Mouse (Mus musculus): ENCODE data around the gene Dbil5.
A peak's percentile ranks its signal among the peaks of the same experiment; 100 is the strongest.

The Dbil5 gene

GRCm38 (mm10) chr11:76236136-76236535 lies 18.7 kb downstream of the Dbil5 start:
- no peak for DNase-seq (ENCODE audit: low spot score in 2 of 2)

DNA sequence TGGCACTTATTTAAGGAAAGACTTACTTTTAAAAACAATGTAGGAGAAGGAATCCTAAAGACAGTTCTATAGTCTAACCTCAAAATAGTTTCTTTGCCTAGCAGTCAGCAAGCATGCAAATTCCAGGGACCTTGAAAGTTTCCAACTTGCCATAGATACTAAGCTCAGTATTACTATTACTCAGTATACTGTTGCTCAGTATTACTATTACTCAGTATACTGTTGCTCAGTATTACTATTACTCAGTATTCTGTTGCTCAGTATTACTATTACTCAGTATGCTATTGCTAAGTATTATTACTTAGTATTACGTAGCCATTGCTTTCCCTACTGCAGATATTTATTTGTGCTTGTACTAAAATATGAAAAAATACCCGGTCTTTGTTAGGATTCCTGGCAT lies 22.3 kb downstream of the Dbil5 start:
- DNase-seq (ENCODE audit: low spot score in 2 of 2) = no peak

- peak; percentile 91 for DNase-seq (ENCODE audit: low spot score in 2 of 2)
Observed at GRCm38 (mm10) chr11:76242901-76243810, 25.7 kb downstream of the Dbil5 start, which contains the start of the genes Mrm3 and Glod4. Gene Mrm3, plus strand, starts transcription at chr11:76243715. Gene Glod4, minus strand, starts transcription at chr11:76243725.

DNA sequence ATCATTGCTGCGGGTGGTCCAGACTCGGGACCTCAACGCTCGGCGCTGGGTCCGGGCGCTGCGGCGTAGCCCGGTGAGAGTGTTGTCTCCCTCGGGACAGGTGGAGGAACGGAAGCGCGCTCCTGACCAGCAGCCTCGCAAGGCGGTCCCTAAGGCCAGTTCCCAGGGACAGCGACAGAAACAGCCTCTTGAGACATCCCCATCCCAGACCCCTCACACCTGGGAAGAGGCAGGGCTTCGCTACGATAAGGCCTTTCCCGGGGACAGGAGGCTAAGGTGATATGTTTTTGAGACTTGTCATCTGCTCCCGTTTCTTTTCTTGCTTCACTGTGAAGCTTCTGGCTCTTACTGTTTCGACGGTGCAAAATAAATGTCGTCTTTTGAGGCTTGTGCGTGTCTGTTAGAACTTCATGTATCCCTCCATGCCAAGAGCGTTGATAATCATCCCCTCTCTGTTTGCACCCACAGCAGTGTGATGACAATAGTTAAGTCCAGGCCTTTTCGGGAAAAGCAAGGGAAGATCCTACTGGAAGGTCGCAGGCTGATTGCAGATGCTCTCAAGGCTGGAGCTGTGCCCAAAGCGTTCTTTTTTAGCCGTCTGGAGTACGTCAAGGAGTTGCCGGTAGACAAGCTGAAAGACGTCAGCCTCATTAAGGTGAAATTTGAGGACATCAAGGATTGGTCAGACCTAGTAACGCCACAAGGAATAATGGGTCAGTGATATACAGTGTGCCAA lies 26.6 kb downstream of the Dbil5 start:
- DNase-seq (ENCODE audit: low spot score in 2 of 2) = no peak

DNA sequence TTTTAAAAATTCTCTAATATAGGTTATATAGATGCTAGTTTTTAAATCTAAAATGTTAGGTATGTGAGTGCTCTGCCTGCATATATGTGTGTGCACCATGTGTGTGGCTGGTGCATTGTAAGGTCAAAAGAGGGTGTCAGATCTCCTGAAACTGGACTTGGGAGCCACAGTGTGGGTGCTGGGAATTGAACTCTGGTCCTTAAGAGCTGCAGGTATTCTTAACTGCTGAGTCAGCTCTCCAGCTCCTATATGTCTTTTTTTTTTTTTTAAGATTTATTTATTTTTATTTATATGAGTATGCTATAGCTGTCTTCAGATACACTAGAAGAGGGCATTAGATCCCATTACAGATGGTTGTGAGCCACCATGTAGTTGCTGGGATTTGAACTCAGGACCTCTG lies 29.0 kb downstream of the Dbil5 start:
- no peak for DNase-seq (ENCODE audit: low spot score in 2 of 2)

DNA sequence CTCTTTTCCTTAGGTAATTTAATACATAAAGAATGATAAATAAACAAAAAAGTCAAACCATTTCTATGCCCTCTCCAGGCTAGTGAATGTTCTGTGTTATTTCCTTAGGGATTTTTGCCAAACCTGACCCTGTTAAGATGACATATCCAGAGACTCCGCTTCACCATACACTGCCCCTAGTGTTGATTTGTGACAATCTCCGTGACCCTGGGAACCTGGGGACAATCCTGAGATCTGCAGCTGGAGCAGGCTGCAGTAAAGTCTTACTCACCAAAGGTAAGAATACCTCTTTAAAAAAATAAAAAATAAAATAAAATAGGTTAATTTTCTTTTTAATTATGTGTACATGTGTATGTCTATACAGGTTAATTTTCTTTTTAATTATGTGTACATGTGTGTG lies 29.8 kb downstream of the Dbil5 start:
- no peak for DNase-seq (ENCODE audit: low spot score in 2 of 2)

DNA sequence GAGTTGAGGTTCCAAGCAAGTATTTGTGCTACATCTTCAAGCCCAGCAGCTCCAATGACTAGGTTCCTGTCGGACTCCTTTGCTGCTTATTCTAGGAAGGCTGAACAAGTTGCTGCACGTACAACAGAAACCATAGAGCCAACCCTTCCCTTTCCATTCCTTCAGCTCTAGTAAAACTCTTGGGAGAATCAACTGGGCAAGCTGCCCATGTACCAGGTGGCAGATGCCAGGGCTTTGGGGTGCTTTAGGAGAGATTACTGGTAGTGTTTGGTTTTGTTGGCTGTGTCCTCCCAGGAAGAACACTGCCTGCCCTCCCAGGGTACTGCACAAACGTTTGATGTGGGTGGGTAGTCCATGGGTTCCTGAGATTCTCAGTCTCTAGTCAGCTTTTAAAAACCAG lies 34.6 kb downstream of the Dbil5 start:
- DNase-seq (ENCODE audit: low spot score in 2 of 2) = peak in 1 of 2 experiments; percentile 29

- DNase-seq (ENCODE audit: low spot score in 2 of 2) = peak; percentile 84 to 87
Observed at GRCm38 (mm10) chr11:76253145-76253917, 35.9 kb downstream of the Dbil5 start.

- DNase-seq (ENCODE audit: low spot score in 2 of 2) = no peak
Observed at GRCm38 (mm10) chr11:76253918-76254264, 36.5 kb downstream of the Dbil5 start.

- DNase-seq (ENCODE audit: low spot score in 2 of 2) = peak; percentile 24 to 27
Observed at GRCm38 (mm10) chr11:76255431-76256001, 38.1 kb downstream of the Dbil5 start.

- DNase-seq (ENCODE audit: low spot score in 2 of 2) = no peak
Observed at GRCm38 (mm10) chr11:76256129-76256528, 38.7 kb downstream of the Dbil5 start.

DNA sequence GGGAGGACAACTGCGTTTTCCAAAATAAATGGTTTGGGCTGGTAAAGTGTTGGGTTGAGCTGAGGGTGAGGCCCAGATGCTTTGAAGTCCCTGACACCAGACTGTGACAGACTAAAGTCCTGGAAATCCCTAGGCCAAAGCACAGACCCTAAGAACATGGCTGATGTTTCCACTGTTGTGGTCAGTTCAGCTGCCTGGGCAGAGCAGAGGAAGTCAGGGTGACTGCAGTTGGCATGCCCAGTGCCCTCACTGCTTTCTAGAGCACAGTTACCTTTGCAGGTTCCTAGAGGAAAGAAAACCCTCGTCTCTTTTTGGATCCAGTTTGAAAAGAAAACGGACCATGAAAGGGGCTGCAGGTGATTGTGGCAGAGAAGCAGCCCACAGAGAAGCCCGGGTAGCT lies 40.0 kb downstream of the Dbil5 start:
- DNase-seq (ENCODE audit: low spot score in 2 of 2) = no peak

- DNase-seq (ENCODE audit: low spot score in 2 of 2) = no peak
Observed at GRCm38 (mm10) chr11:76258511-76258910, 41.1 kb downstream of the Dbil5 start.

GRCm38 (mm10) chr11:76260208-76261050 lies 43.0 kb downstream of the Dbil5 start:
- no peak for DNase-seq (ENCODE audit: low spot score in 2 of 2)

DNA sequence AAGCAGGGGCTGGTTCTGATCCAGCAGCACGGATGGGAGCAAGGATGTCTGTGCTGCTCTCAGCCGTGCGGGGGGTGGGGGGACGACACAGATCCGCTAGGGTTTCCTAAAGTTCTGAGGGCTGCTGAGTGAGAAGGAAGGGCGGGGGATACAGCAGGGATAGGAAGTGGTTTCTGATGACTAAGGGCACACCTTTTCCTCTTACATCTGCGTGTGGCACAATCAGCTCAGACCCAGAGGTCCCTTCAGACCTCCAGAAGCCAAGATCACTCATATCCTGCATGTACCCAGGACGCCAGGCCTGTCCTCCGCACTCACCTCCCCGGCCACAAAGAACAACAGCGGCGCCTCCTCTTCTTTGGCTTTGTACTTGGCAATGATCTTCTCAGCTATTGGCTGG lies 43.8 kb downstream of the Dbil5 start:
- no peak for DNase-seq (ENCODE audit: low spot score in 2 of 2)

DNA sequence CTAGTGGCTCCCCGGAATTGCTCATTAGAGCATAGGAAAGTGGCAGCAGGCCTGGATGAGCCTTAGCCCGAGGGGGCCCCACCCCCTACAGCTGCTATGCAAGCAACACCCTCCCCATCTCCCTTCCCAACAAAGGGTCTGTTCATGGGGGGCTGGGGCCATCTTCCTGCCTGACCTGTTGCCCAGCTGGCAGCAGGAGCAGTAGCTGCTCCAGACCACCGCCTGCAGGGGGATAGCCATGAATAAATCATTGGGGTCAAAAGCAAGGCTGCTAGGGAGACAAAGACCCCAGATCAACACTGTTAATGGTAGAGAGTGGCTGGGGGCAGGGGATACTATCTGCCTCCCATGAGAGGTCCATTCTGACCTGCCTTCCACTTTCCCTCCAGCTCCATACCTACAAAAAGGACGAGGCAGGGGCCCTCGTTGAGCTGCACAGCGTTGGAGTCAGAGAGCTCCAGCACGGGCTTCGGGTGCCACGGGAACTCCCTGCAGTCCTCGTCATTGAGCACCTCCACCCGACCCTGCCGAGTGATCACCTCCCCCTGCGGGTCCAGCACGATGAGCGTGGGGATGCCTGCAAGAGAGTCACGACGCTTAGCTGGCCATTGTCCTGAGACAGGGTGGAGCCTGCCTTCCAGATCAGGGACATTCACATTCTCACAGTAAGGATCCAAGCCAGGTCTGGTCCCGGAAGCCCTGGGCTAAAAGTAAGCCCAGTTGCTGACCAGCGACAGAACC lies 45.4 kb downstream of the Dbil5 start:
- no peak for DNase-seq (ENCODE audit: low spot score in 2 of 2)

- no peak for DNase-seq (ENCODE audit: low spot score in 2 of 2)
Observed at GRCm38 (mm10) chr11:76267550-76267949, 50.1 kb downstream of the Dbil5 start.

DNA sequence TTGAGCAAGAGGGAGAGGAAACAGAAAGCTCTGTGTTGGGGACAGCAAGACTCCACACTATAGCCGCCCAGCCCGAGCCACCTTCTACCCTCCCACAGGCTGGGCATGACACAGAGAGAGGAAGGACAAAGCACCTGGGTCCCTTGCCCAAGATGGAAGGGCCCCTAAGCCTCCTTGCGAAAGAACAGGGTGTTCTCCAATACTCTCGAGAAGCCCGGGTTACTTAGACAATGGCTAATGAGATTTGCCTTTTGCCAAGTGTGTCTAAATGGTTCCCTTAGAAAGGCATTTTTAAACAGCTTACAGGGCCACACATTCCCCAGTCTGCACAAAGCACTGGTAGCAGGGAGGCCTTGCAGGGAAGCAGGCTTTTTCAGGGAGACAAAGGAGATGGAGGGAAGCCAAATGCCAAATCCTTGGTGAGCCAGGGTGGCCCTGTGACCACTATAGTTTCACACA lies 50.6 kb downstream of the Dbil5 start:
- no peak for DNase-seq (ENCODE audit: low spot score in 2 of 2)
